Mouse (Mus musculus) hindbrain, embryonic 15.5 days (tissue): ENCODE measurements around the gene Cdpf1. TPM values are rescaled to one million over a fixed set of nuclear protein-coding genes. Genes with fewer than 3 reads are reported as not detected.

Experiments used
- ATAC-seq: fragments of 200-750 bp; cut with Nextera tagmentation; 2 replicates; pipeline ENCODE4 v1.8.0; 2017; ENCODE audit warnings: low read depth, moderate number of reproducible peaks, moderate TSS enrichment; ENCODE audit not compliant: low FRiP score
- H3K27ac ChIP-seq: fragments of 300-500 bp; sonication (generic); replicated peaks from 2 replicates; pipeline ENCODE4 v1.5.1; 2015; ENCODE audit warnings: mild to moderate bottlenecking, inconsistent platforms
- H3K27me3 ChIP-seq: fragments of 300-500 bp; sonication (generic); 2 replicates; pipeline ENCODE4 v1.6.1; 2015; ENCODE audit warnings: control low read depth, inconsistent platforms
- H3K36me3 ChIP-seq: fragments of 300-500 bp; sonication (generic); 2 replicates; pipeline ENCODE4 v1.6.1; 2015; ENCODE audit warnings: control low read depth, inconsistent platforms
- H3K4me1 ChIP-seq: fragments of 300-500 bp; sonication (generic); replicated peaks from 2 replicates; pipeline ENCODE4 v1.6.1; 2015; ENCODE audit warnings: control low read depth, inconsistent platforms
- H3K4me2 ChIP-seq: fragments of 300-500 bp; sonication (generic); 2 replicates; pipeline ENCODE4 v1.6.1; 2015; ENCODE audit warnings: moderate library complexity, mild to moderate bottlenecking, inconsistent platforms
- H3K4me3 ChIP-seq: fragments of 300-500 bp; sonication (generic); 2 replicates; pipeline ENCODE4 v1.5.1; 2015; ENCODE audit warnings: mild to moderate bottlenecking, inconsistent platforms
- H3K9ac ChIP-seq: fragments of 300-500 bp; sonication (generic); 2 replicates; pipeline ENCODE4 v1.6.1; 2015; ENCODE audit warnings: inconsistent platforms
- H3K9me3 ChIP-seq: fragments of 300-500 bp; sonication (generic); 2 replicates; pipeline ENCODE4 v1.6.1; 2016; ENCODE audit warnings: control low read depth, inconsistent platforms
- WGBS: fragments of 180-500 bp; shearing (Covaris S2); methylation state at CpG from one replicate; pipeline ENCODE4 v1.1.7; 2015; 5-methylcytosine and 5-hydroxymethylcytosine counted together
- polyA plus RNA-seq: library from polyadenylated mRNA; unstranded; fragments of >200 nt; fragmentation: Nextera tagmentation; extraction: Ambion mirVana; gene quantifications from 2 replicates; pipeline ENCODE4 v1.2.1, GENCODE M21; 2015

The Cdpf1 gene
- polyA plus RNA-seq: 19.8 and 20.7 TPM in 2 replicates

GRCm38 (mm10) chr15:85811535-85812277 lies at the start of gene Cdpf1:
Gene Cdpf1, minus strand, starts transcription at chr15:85811697.
- Histone ChIP-seq H3K4me3 (peak within 1 kb of the TSS; percentile 85), H3K27ac (peak within 1 kb of the TSS; percentile 94), H3K4me2 (peak within 1 kb of the TSS; percentile 71), H3K36me3 (no peaks in the 10 kb centered on the region), H3K9ac (peak within 1 kb of the TSS; percentile 72), H3K9me3 (no peaks in the 10 kb centered on the region), H3K27me3 (no peaks in the 10 kb centered on the region), H3K4me1 (peaks cover 17% of the 10 kb centered on the region)
- ATAC-seq: peak; percentile 97
- WGBS: 3% methylated on average over 36 of the region's 36 CpGs

- H3K4me3 ChIP-seq: peak within 1 kb of the TSS; percentile 55
- no peaks in the 10 kb centered on the region for H3K36me3 ChIP-seq
- H3K9ac ChIP-seq: peak within 1 kb of the TSS; percentile 85
- H3K4me1 ChIP-seq: peaks cover 25% of the 10 kb centered on the region
- no peaks in the 10 kb centered on the region for H3K27me3 ChIP-seq
- peak within 1 kb of the TSS; percentile 85 for H3K4me2 ChIP-seq
- peak; percentile 99 for ATAC-seq
- no peaks in the 10 kb centered on the region for H3K9me3 ChIP-seq
- H3K27ac ChIP-seq: peak within 1 kb of the TSS; percentile 83
- WGBS: under 1% methylated on average over 42 of the region's 42 CpGs
Observed at GRCm38 (mm10) chr15:85859490-85860031, 48.1 kb upstream of the Cdpf1 start, which contains the start of gene Gtse1. Gene Gtse1, plus strand, starts transcription at chr15:85859745.

GRCm38 (mm10) chr15:85858980-85859489 lies 47.5 kb upstream of the Cdpf1 start:
- H3K4me2 ChIP-seq: peak overlapping the region; percentile 85
- no peak for ATAC-seq
- no peaks in the 10 kb centered on the region for H3K27me3 ChIP-seq
- peaks cover 25% of the 10 kb centered on the region for H3K4me1 ChIP-seq
- H3K9me3 ChIP-seq: no peaks in the 10 kb centered on the region
- peak overlapping the region; percentile 85 for H3K9ac ChIP-seq
- 12% methylated on average over 15 of the region's 15 CpGs for WGBS
- H3K4me3 ChIP-seq: peak overlapping the region; percentile 55
- H3K36me3 ChIP-seq: no peaks in the 10 kb centered on the region
- peak overlapping the region; percentile 83 for H3K27ac ChIP-seq

GRCm38 (mm10) chr15:85851656-85852392 lies 40.3 kb upstream of the Cdpf1 start:
- no peaks in the 10 kb centered on the region for H3K4me1 ChIP-seq
- no peaks in the 10 kb centered on the region for H3K9me3 ChIP-seq
- no peak for ATAC-seq
- H3K27ac ChIP-seq: no peak overlapping the region
- H3K36me3 ChIP-seq: no peaks in the 10 kb centered on the region
- no peak overlapping the region for H3K4me3 ChIP-seq
- H3K27me3 ChIP-seq: no peaks in the 10 kb centered on the region
- H3K4me2 ChIP-seq: no peak overlapping the region
- 78% methylated on average over 12 of the region's 12 CpGs for whole genome bisulfite sequencing
- no peak overlapping the region for H3K9ac ChIP-seq

- ATAC-seq: no peak
- Histone ChIP-seq H3K27me3 (no peaks in the 10 kb centered on the region), H3K36me3 (no peaks in the 10 kb centered on the region), H3K27ac (no peak overlapping the region), H3K4me2 (no peak overlapping the region), H3K9me3 (no peaks in the 10 kb centered on the region), H3K4me3 (no peak overlapping the region), H3K4me1 (no peaks in the 10 kb centered on the region), H3K9ac (no peak overlapping the region)
Observed at GRCm38 (mm10) chr15:85845071-85845470, 33.6 kb upstream of the Cdpf1 start.

- H3K4me2 ChIP-seq: no peak overlapping the region
- H3K9me3 ChIP-seq: no peaks in the 10 kb centered on the region
- no peak overlapping the region for H3K27ac ChIP-seq
- no peak overlapping the region for H3K4me3 ChIP-seq
- no peaks in the 10 kb centered on the region for H3K36me3 ChIP-seq
- no peak for ATAC-seq
- 82% methylated on average over 5 of the region's 5 CpGs for WGBS
- H3K9ac ChIP-seq: no peak overlapping the region
- H3K27me3 ChIP-seq: no peaks in the 10 kb centered on the region
- H3K4me1 ChIP-seq: no peaks in the 10 kb centered on the region
Observed at GRCm38 (mm10) chr15:85841796-85842360, 30.4 kb upstream of the Cdpf1 start.

- 36% methylated on average over 6 of the region's 6 CpGs for WGBS
- ATAC-seq: no peak
- no peaks in the 10 kb centered on the region for H3K36me3 ChIP-seq
- H3K4me3 ChIP-seq: no peak overlapping the region
- no peak overlapping the region for H3K27ac ChIP-seq
- H3K4me1 ChIP-seq: no peaks in the 10 kb centered on the region
- no peak overlapping the region for H3K9ac ChIP-seq
- H3K27me3 ChIP-seq: no peaks in the 10 kb centered on the region
- H3K9me3 ChIP-seq: no peaks in the 10 kb centered on the region
- no peak overlapping the region for H3K4me2 ChIP-seq
Observed at GRCm38 (mm10) chr15:85840983-85841382, 29.5 kb upstream of the Cdpf1 start.

GRCm38 (mm10) chr15:85836887-85837286 lies 25.4 kb upstream of the Cdpf1 start:
- Histone ChIP-seq H3K4me1 (peaks cover 8% of the 10 kb centered on the region), H3K9me3 (no peaks in the 10 kb centered on the region), H3K4me2 (no peak overlapping the region), H3K4me3 (no peak overlapping the region), H3K9ac (no peak overlapping the region), H3K36me3 (no peaks in the 10 kb centered on the region), H3K27me3 (no peaks in the 10 kb centered on the region), H3K27ac (no peak overlapping the region)
- 98% methylated on average over 5 of the region's 5 CpGs for WGBS
- ATAC-seq: no peak

GRCm38 (mm10) chr15:85835335-85835734 lies 23.8 kb upstream of the Cdpf1 start:
- Histone ChIP-seq H3K9me3 (no peaks in the 10 kb centered on the region), H3K27me3 (no peaks in the 10 kb centered on the region), H3K4me1 (peaks cover 14% of the 10 kb centered on the region), H3K36me3 (no peaks in the 10 kb centered on the region), H3K9ac (no peak overlapping the region), H3K4me3 (no peak overlapping the region), H3K27ac (no peak overlapping the region), H3K4me2 (no peak overlapping the region)
- WGBS: 68% methylated on average over 3 of the region's 3 CpGs
- no peak for ATAC-seq

GRCm38 (mm10) chr15:85832599-85832998 lies 21.1 kb upstream of the Cdpf1 start:
- no peak for ATAC-seq
- Histone ChIP-seq H3K4me3 (peak overlapping the region; percentile 63), H3K4me1 (peaks cover 14% of the 10 kb centered on the region), H3K9ac (peak overlapping the region; percentile 59), H3K4me2 (peak overlapping the region; percentile 94), H3K27me3 (no peaks in the 10 kb centered on the region), H3K27ac (no peak overlapping the region), H3K36me3 (no peaks in the 10 kb centered on the region), H3K9me3 (no peaks in the 10 kb centered on the region)
- 53% methylated on average over 8 of the region's 8 CpGs for WGBS

- H3K4me2 ChIP-seq: peak within 1 kb of the TSS; percentile 94
- peak within 1 kb of the TSS; percentile 46; the same call in 1 of the 2 replicates for H3K27ac ChIP-seq
- H3K4me3 ChIP-seq: peak within 1 kb of the TSS; percentile 63
- H3K9me3 ChIP-seq: no peaks in the 10 kb centered on the region
- H3K9ac ChIP-seq: peak within 1 kb of the TSS; percentile 59
- H3K27me3 ChIP-seq: no peaks in the 10 kb centered on the region
- peak; percentile 94 for ATAC-seq
- H3K4me1 ChIP-seq: peaks cover 14% of the 10 kb centered on the region
- WGBS: under 1% methylated on average over 27 of the region's 27 CpGs
- no peaks in the 10 kb centered on the region for H3K36me3 ChIP-seq
Observed at GRCm38 (mm10) chr15:85831954-85832590, 20.6 kb upstream of the Cdpf1 start, which contains the start of gene Ttc38. Gene Ttc38, plus strand, starts transcription at chr15:85832306.
